Mouse (Mus musculus) lung, postnatal 36 days (tissue): ENCODE results near the gene Duoxa2.

Experiments
- DNase-seq: peaks from one replicate; pipeline ENCODE4 v3.0.0; 2022; ENCODE audit warnings: mixed read lengths

The Duoxa2 gene

DNA sequence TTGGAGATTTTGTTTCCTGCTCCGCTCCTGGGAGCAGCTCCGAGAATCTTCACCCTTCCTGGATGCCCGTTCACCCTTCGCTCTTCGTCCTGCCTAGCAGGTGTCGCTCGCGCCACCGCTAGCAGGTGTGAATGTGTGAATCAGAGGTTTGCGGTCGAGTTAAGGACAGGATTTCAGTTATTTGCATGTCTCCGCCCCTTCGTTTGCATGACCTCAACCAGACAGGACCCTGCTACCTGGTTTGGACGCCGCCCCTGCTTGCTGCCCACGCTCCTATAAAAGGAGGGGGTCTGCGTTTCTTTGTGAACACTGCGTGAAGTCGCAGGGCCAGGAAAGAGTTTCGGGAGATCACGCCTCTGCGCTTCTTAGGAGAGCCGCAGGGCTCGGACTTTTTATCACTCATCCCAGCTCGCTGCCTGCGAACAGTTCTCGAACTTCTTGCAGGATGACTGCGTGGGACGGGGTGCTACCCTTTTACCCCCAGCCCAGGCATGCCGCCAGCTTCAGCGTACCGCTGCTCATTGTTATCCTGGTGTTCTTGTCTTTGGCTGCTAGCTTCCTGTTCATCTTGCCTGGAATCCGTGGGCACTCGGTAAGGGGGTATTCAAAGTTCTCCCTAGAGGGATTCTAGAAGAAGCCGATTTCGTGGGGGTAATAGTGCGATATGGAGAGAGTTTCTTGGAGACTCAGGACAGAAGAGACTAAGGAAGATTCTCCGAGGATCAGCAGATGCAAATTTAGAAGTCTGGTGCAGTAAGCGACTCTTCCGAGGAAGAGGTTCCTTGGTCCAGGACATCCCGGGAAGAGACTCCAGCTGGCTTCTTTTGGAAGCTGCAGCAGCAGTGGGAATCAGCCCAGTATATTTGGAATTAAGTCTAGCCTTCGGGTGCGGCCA is at the start of gene Duoxa2:
Gene Duoxa2, plus strand, starts transcription at position 305 of the 895 bp plus-strand sequence.
- DNase-seq: peak; percentile 24

- DNase-seq: no peak
Observed at GRCm38 (mm10) chr2:122255997-122256396, 42.7 kb upstream of the Duoxa2 start.

GRCm38 (mm10) chr2:122260729-122261128 is 38.0 kb upstream of the Duoxa2 start:
- no peak for DNase-seq

GRCm38 (mm10) chr2:122264690-122265089 is 34.0 kb upstream of the Duoxa2 start:
- no peak for DNase-seq

GRCm38 (mm10) chr2:122266407-122267193 is 32.1 kb upstream of the Duoxa2 start:
- DNase-seq: peak; percentile 8

GRCm38 (mm10) chr2:122278769-122279168 is 19.9 kb upstream of the Duoxa2 start:
- DNase-seq: no peak

GRCm38 (mm10) chr2:122284091-122284490 is 14.6 kb upstream of the Duoxa2 start:
- DNase-seq: no peak

DNA sequence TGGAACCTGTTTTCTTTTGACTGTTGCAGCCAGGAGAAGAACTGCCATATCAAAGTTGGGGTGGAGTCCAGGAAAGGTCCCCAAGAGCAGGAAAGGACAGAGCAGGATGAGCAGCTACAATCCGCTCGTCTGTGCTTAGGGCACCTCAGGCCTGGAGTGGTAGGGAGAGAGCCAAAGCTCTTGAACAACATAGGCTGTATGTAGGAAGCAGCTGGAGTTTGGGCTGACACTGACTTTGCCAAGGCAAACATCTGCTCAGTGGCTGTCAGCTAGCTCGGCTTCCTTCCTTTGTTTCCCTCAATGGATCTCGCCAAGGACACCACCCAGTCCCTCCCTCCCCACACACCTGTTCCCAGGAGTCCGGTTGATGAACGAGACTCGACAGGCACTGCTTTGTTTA is 12.6 kb upstream of the Duoxa2 start:
- no peak for DNase-seq

DNA sequence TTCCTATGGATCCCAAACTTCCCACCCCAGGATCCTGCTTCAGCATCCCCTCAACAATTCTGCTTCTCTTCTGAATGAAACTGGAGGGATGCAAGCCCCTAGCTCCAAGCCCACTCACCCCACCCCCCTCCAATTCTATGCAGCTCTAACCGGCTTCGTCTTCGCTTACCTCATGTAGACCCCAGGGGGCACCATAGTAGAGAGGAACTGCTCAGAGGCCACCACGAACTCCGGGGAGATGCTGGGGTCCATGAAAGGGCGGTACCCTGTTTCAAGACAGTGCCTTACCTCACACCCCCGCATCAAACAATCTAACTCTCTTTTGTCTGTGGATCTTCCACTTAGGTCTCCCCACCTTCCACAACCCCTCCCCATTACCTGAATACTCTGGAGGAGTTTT is 3.8 kb upstream of the Duoxa2 start:
- no peak for DNase-seq

GRCm38 (mm10) chr2:122297271-122298095 is 1.2 kb upstream of the Duoxa2 start:
- no peak for DNase-seq

- DNase-seq: no peak
Observed at GRCm38 (mm10) chr2:122298096-122298499, 602 bp upstream of the Duoxa2 start, which contains the start of gene Duox2. TSS of gene Duox2 (minus strand) at chr2:122298449.

GRCm38 (mm10) chr2:122299911-122300655 is 1.4 kb downstream of the Duoxa2 start:
- DNase-seq: no peak

GRCm38 (mm10) chr2:122300656-122301020 is 1.9 kb downstream of the Duoxa2 start:
- no peak for DNase-seq

- DNase-seq: peak; percentile 7
Observed at GRCm38 (mm10) chr2:122301081-122301920, 2.6 kb downstream of the Duoxa2 start.

DNA sequence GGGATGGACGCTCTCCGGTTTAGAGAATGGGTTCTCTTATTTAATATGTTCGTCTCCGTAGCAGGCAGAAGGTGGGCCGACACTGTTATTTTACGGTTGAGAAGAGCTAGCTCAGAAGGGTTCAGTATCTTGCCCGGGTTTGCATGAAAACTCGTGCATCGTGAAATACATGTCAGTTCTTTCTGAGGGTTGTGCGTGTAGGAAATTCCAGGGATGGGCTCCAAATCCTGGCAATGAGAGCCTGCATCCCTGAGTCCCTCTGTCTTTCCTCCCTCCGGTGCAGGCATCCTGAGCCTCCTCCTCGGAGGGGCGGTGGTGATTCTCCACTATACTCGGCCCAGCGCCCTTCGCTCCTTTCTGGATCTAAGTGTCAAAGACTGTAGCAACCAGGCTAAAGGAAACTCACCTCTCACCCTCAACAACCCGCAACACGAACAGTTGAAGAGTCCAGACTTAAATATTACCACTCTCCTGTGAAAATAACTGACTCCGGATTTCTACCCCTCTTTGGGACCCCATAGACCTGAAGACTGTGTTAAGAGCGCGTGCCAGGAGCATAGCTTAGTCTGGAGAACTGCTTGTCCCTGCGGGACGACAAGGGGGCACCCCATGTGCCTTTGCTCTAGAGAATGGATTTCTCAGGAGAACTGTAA is 3.3 kb downstream of the Duoxa2 start:
- DNase-seq: no peak

DNA sequence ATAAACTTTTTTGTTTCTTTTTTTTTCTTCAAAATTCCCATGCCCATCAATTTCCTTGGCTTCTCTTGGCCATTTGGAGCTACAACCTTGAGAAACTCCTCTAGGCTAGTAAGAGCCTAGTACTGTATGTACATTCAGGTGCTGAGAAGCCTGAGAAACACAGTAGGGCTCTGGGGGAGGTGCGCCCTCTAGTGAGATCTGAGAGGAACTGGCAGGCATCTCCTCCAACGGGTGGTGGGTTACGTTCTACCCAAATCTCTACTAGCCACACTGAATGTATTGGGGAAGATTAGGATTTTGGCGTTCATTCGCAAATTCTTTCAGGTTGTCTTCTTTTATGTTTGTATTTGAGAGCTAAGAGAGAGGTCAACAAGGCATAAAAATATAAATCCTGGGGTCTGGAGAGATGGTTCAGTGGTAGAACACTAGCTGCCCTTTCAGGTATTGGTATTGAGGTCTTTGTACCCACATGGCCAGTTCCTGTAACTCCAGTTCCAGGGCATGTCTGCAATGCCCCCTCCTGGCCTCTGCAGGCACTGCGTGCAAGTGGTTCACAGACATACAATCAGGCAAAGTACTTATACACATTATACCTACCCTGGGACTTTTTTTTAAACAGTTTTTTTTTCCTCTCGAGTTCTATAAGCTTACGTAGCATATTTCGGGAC is 4.0 kb downstream of the Duoxa2 start:
- peak; percentile 72 for DNase-seq

- no peak for DNase-seq
Observed at GRCm38 (mm10) chr2:122304544-122304943, 5.8 kb downstream of the Duoxa2 start.

DNA sequence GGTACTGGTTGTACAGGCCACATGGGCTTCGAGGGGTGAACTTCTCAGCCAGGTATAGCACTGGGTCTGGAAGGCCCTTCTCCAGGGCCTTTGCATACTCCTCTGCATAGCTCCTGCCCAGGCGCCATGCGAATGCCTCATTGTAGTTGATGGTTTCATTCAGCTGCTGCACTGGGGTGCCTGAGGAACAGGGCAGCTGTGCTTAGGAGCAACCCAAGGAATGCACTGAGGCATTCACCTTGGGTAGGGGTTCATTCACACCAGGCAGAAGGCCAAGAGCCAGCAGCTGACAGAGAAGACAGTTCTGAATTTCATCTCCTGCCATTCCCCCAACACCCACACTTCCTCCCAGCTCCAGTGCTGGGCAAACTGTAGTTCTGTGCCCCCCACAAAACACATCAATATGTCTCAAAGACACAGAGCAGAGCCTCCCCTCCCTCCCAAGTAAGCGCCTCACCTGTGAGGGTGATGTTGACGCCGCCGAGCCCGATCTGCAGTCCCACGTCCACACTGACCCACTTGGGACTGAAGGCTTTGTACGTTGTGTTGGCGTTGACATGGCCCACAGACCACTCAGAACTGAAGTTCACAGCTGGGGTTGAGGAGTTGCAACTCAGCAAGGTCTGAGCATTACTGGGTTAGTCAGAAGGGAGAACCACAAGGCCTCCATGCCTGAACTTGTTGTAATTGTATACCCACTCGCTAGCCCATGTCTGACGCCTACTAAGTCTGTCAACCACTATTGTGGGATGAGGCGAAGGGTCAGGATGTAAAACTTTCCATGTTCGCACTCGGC is 6.6 kb downstream of the Duoxa2 start:
- no peak for DNase-seq

GRCm38 (mm10) chr2:122306184-122306583 is 7.5 kb downstream of the Duoxa2 start:
- DNase-seq: no peak
